In genomic region chr10:111509103-111509784, GRCm38 (mm10) we compare ENCODE assay signal across 8 mouse cellular contexts. TPM values are rescaled to one million over a fixed set of nuclear protein-coding genes. Genes with fewer than 3 reads are reported as not detected.
DNase-seq lines count a peak whose midpoint lies in the region; ATAC-seq and TF ChIP-seq lines count a peak whose summit lies in the region.

No protein-coding gene starts in this region.

- H3K27me3 ChIP-seq in kidney, embryonic 14.5 days (ENCODE audit: control insufficient read depth, insufficient read depth, low read length) = no peaks in the 10 kb centered on the region
- no peaks in the 10 kb centered on the region for H3K27me3 ChIP-seq in hindbrain, embryonic 14.5 days (ENCODE audit: control insufficient read depth, insufficient read depth, low read length)
- 0 out of 2 replicates have a peak, but pooled peaks cover 6% of the 10 kb centered on the region for H3K27me3 ChIP-seq in midbrain, embryonic 14.5 days (ENCODE audit: control insufficient read depth, insufficient read depth, low read length)

- H3K4me1 ChIP-seq in kidney, embryonic 14.5 days (ENCODE audit: control insufficient read depth, insufficient read depth, low read length) = peaks cover 28% of the 10 kb centered on the region
- no peaks in the 10 kb centered on the region; the same call in 1 of the 2 replicates for H3K4me1 ChIP-seq in cortical plate, adult 2 months (ENCODE audit: control insufficient read depth, insufficient read depth, low read length)
- peaks cover 12% of the 10 kb centered on the region for H3K4me1 ChIP-seq in hindbrain, embryonic 14.5 days (replicated peaks; ENCODE audit: control insufficient read depth, insufficient read depth, low read length)
- peaks cover 12% of the 10 kb centered on the region; the same call in 1 of the 2 replicates for H3K4me1 ChIP-seq in midbrain, embryonic 14.5 days (ENCODE audit: control insufficient read depth, insufficient read depth, low read length)

- H3K36me3 ChIP-seq in kidney, embryonic 14.5 days (ENCODE audit: control insufficient read depth, insufficient read depth, low read length) = no peaks in the 10 kb centered on the region
- H3K36me3 ChIP-seq in hindbrain, embryonic 14.5 days (replicated peaks; ENCODE audit: control insufficient read depth, insufficient read depth) = no peaks in the 10 kb centered on the region
- no peaks in the 10 kb centered on the region for H3K36me3 ChIP-seq in midbrain, embryonic 14.5 days (ENCODE audit: control insufficient read depth, insufficient read depth, low read length)

- no peak for TF ChIP-seq CTCF in cortical plate, adult 2 months (IDR thresholded peaks at IDR 0.05; ENCODE audit: extremely low read depth, insufficient read depth, low read length)

- H3K9me3 ChIP-seq in kidney, embryonic 14.5 days (ENCODE audit: control insufficient read depth, low read length) = no peaks in the 10 kb centered on the region
- no peaks in the 10 kb centered on the region for H3K9me3 ChIP-seq in hindbrain, embryonic 14.5 days (ENCODE audit: control insufficient read depth, low read length)
- no peaks in the 10 kb centered on the region for H3K9me3 ChIP-seq in midbrain, embryonic 14.5 days (ENCODE audit: control insufficient read depth, low read length)

- peak overlapping the region; percentile 96; the same call in 1 of the 2 replicates for H3K9ac ChIP-seq in kidney, embryonic 14.5 days (ENCODE audit: low read depth, low read length)
- peak overlapping the region; percentile 95 for H3K9ac ChIP-seq in hindbrain, embryonic 14.5 days
- peak overlapping the region; percentile 86; the same call in 1 of the 2 replicates for H3K9ac ChIP-seq in midbrain, embryonic 14.5 days (replicated peaks; ENCODE audit: low read length)

- DNase-seq in kidney, postnatal 14 days = no peak
- DNase-seq in hindbrain, embryonic 14.5 days (ENCODE audit: low spot score) = no peak
- peak; percentile 18 for DNase-seq in midbrain, embryonic 14.5 days
- no peak for DNase-seq in urinary bladder, postnatal 14 days (ENCODE audit: low spot score)
- no peak for DNase-seq in kidney, adult 11 months
- no peak for DNase-seq in kidney, postnatal 25 days

- WGBS in kidney, embryonic 14.5 days = 18% methylated on average over 8 of the region's 8 CpGs
- 23% methylated on average over 8 of the region's 8 CpGs for WGBS in hindbrain, embryonic 14.5 days
- 25% methylated on average over 8 of the region's 8 CpGs for WGBS in midbrain, embryonic 14.5 days

- ATAC-seq in kidney, embryonic 14.5 days (ENCODE audit: low FRiP score, low TSS enrichment) = no peak
- ATAC-seq in hindbrain, embryonic 14.5 days (ENCODE audit: low FRiP score) = no peak
- ATAC-seq in midbrain, embryonic 14.5 days (ENCODE audit: low FRiP score, low TSS enrichment) = no peak

- no peak overlapping the region for H3K27ac ChIP-seq in kidney, embryonic 14.5 days (ENCODE audit: low read depth, low read length)
- H3K27ac ChIP-seq in cortical plate, adult 2 months (ENCODE audit: insufficient read depth, low read length) = peak overlapping the region; percentile 44; the same call in 1 of the 2 replicates
- peak overlapping the region; percentile 91 for H3K27ac ChIP-seq in hindbrain, embryonic 14.5 days
- H3K27ac ChIP-seq in midbrain, embryonic 14.5 days (replicated peaks; ENCODE audit: low read depth, low read length) = 0 out of 2 replicates have a peak overlapping the region, but pooled peaks have one; percentile 20

- TF ChIP-seq POLR2A in cortical plate, adult 2 months (IDR thresholded peaks at IDR 0.05; ENCODE audit: extremely low read depth, insufficient read depth, low read length) = no peak

- H3K4me2 ChIP-seq in kidney, embryonic 14.5 days (replicated peaks; ENCODE audit: low read depth, low read length) = peak overlapping the region; percentile 77
- H3K4me2 ChIP-seq in hindbrain, embryonic 14.5 days (replicated peaks) = peak overlapping the region; percentile 64
- H3K4me2 ChIP-seq in midbrain, embryonic 14.5 days (ENCODE audit: low read length) = peak overlapping the region; percentile 89

- H3K4me3 ChIP-seq in kidney, embryonic 14.5 days (ENCODE audit: low read length) = peak overlapping the region; percentile 88
- H3K4me3 ChIP-seq in cortical plate, adult 2 months (ENCODE audit: insufficient read depth, low read length) = no peak overlapping the region; the same call in 1 of the 2 replicates
- H3K4me3 ChIP-seq in hindbrain, embryonic 14.5 days (replicated peaks; ENCODE audit: low read length) = peak overlapping the region; percentile 81
- H3K4me3 ChIP-seq in midbrain, embryonic 14.5 days (replicated peaks; ENCODE audit: low read depth, low read length) = peak overlapping the region; percentile 73

RNA-seq across cellular contexts. Expression of gene Phlda1, which starts 3.2 kb away (rescaled TPM):
- 42.3 and 44.6 TPM in 2 replicates for polyA plus RNA-seq in kidney, embryonic 14.5 days (2014; fragmentation: Nextera tagmentation; extraction: Ambion mirVana)
- polyA plus RNA-seq in cortical plate, adult 2 months (2012; rRNA removed) = 22.5 and 23.2 TPM in 2 replicates
- 57.7 and 66.6 TPM in 2 replicates for polyA plus RNA-seq in hindbrain, embryonic 14.5 days (2014; fragmentation: Nextera tagmentation; extraction: Ambion mirVana)
- 27.9 and 33.2 TPM in 2 replicates for polyA plus RNA-seq in midbrain, embryonic 14.5 days (2014; fragmentation: Nextera tagmentation; extraction: Ambion mirVana)

RNA-seq across cellular contexts. Expression of gene Nap1l1, which starts 36.2 kb away (rescaled TPM):
- polyA plus RNA-seq in kidney, embryonic 14.5 days (2014; fragmentation: Nextera tagmentation; extraction: Ambion mirVana) = 315 and 346 TPM in 2 replicates
- polyA plus RNA-seq in cortical plate, adult 2 months (2012; rRNA removed) = 229 and 231 TPM in 2 replicates
- 178 and 185 TPM in 2 replicates for polyA plus RNA-seq in hindbrain, embryonic 14.5 days (2014; fragmentation: Nextera tagmentation; extraction: Ambion mirVana)
- polyA plus RNA-seq in midbrain, embryonic 14.5 days (2014; fragmentation: Nextera tagmentation; extraction: Ambion mirVana) = 182 and 206 TPM in 2 replicates
